ENCODE assay signal across 16 mouse cellular contexts in genomic region chr16:13119641-13120350, GRCm38 (mm10).
"Had no signal": no experiment of that assay in that cellular context is flagged by ENCODE, and none has a peak within 500 bp of the region (broad histone marks: within the 10 kb centered on the region; RNA-seq: fewer than 3 reads in every experiment).

No protein-coding gene starts in this region.

- ATAC-seq: liver, postnatal 0 days; lung, postnatal 0 days; midbrain, embryonic 16.5 days had no signal

- H3K4me1 ChIP-seq: lung, embryonic 15.5 days; midbrain, embryonic 12.5 days; neural tube, embryonic 12.5 days had no signal

- H3K4me3 ChIP-seq: lung, embryonic 15.5 days; megakaryocyte, embryonic 14.5 days; midbrain, embryonic 12.5 days; neural tube, embryonic 12.5 days had no signal

- H3K9me3 ChIP-seq: lung, embryonic 15.5 days; megakaryocyte, embryonic 14.5 days; midbrain, embryonic 12.5 days; neural tube, embryonic 12.5 days had no signal

- H3K27me3 ChIP-seq: lung, embryonic 15.5 days; megakaryocyte, embryonic 14.5 days; midbrain, embryonic 12.5 days; neural tube, embryonic 12.5 days had no signal

- H3K9ac ChIP-seq: liver, postnatal 0 days; lung, embryonic 15.5 days; midbrain, embryonic 12.5 days; neural tube, embryonic 12.5 days had no signal

- H3K27ac ChIP-seq: lung, embryonic 15.5 days; macrophage; midbrain, embryonic 12.5 days; neural tube, embryonic 12.5 days had no signal

- DNase-seq: liver, postnatal 0 days; lung, adult 2 months; lung, postnatal 14 days; lung, postnatal 36 days; midbrain, embryonic 14.5 days; right cerebral cortex, postnatal 14 days; thymus, adult 18-20 months; thymus, postnatal 14 days; thymus, postnatal 36 days had no signal
